Mouse (Mus musculus) bone marrow, adult 2 months (tissue): ENCODE data around the gene Ahnak.

Experiments
- CTCF ChIP-seq: fragments of 200-500 bp; IDR thresholded peaks from 2 replicates; pipeline ENCODE4 v1.5.1; 2011; ENCODE audit warnings: low read length, control low read depth; ENCODE audit not compliant: control insufficient read depth, insufficient read depth
- POLR2A ChIP-seq: fragments of 200-500 bp; IDR thresholded peaks from 2 replicates; pipeline ENCODE4 v1.6.1; 2011; ENCODE audit warnings: low read depth, mild to moderate bottlenecking, control low read depth, low read length, borderline replicate concordance; ENCODE audit not compliant: control insufficient read depth

DNA sequence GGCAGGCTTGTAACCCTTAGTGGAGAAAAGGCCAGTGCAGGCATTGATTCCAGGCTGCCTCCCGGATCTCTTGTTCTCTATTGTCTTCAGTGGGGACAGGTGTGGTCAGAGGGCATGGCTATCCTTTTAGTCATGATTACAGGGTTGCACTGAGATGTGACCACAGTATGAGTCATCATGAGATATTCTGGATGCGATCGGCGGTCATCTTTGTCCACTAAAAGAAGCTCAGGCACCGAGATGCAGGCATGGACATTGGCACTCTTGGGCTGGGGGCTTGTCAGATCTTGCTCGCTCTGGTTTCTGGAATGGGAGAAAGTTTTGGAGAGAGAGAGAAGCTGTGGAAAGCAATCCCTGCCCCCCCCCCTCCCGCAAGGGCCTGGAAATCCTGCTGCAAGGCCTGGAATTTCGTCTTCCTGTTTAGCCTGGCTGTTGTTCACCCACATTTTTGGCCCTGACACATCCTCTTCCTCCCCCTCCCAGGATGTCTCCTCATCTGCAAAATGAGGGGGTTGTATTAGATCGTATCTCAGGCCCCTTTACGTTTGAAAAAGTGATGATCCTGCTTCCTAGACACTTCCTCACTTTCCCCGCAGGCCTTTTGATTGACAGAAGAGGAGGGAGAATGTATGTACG is 84.8 kb downstream of the Ahnak start:
- TF ChIP-seq CTCF (no peak), POLR2A (no peak)
